Mouse (Mus musculus): ENCODE data around the gene Opn4.

Gene Opn4

GRCm38 (mm10) chr14:34590743-34591675, 8.9 kb downstream of the Opn4 start:
- DNase-seq, result no peak

- DNase-seq, result no peak
Measured at GRCm38 (mm10) chr14:34590017-34590570, 9.8 kb downstream of the Opn4 start.

- no peak for DNase-seq
Measured at GRCm38 (mm10) chr14:34589185-34589713, 10.7 kb downstream of the Opn4 start.

- no peak for DNase-seq
Measured at GRCm38 (mm10) chr14:34588498-34588897, 11.4 kb downstream of the Opn4 start, which contains the start of gene Ldb3. Gene Ldb3, minus strand, starts transcription at chr14:34588682.

DNA sequence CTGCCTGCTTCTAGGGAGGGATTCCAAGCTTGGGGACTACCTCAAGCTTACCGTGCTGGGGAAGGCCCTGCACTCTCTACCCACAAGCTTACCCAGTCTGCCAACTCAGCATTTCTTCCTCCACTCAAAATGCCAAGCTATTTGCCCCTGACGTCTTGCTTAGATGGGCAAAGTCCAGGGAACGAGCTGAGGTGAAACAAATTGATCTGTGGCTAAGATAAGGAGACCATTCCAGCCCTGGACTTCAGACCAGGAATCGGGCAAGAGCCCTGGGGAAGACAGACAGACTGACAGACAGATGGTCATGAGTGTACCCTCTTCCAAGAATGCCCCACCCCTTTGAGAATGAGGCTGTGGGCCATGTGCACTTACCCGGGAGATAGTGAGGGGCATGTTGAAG, 11.9 kb downstream of the Opn4 start:
- DNase-seq, result no peak

- no peak for DNase-seq
Measured at GRCm38 (mm10) chr14:34586871-34587270, 13.1 kb downstream of the Opn4 start.

GRCm38 (mm10) chr14:34585358-34586105, 14.4 kb downstream of the Opn4 start:
- DNase-seq, result no peak

GRCm38 (mm10) chr14:34582740-34583427, 17.1 kb downstream of the Opn4 start:
- no peak for DNase-seq

- DNase-seq, result no peak
Measured at GRCm38 (mm10) chr14:34576858-34577257, 23.1 kb downstream of the Opn4 start.

DNA sequence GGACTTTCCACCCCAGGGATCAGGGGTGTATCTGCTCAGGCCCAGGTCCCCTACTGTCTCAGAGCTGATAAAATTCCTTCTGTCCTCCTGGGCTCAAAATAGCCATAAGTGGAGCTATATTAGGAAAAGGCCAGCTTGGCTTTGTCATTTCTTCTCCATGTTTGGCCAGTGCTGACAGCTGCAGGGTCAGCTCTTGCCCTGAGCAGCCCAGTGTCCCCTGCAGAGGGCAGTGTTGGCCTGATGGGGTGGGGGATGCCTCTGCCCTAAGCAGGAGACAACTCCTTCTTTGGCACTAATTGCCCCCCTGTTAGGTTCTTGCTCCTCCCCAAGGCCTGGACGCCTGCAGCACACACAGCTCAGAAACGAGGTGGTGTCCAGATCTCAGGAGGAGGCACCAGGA, 25.9 kb downstream of the Opn4 start:
- no peak for DNase-seq

DNA sequence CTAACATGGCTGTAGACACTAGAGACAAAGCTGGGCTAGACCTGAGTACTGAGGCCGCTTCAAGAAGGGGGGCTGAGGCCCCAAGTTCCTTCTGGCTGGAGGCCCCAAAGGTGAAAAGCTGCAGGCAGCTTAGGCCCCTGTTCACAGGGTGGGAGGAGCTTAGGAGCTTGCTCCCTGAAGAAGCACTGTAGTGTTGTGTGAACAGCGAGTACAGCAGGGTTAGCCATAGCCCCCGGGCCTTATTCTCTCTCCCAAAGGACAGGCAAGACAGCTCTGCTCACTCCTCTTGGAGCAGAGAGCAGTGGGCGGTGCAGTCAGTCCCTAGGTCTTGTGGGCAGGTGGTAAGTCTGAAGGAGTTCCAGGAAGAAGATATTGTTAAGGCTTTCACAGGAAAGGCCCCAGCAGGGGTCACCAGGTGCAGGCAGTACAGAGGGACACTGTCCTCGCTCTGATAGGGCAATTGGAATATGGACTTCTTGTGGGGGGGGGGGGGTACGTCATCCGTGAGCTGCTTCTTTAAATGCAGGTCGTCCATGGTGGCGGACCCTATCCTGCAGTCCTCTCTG, 26.5 kb downstream of the Opn4 start:
- no peak for DNase-seq

GRCm38 (mm10) chr14:34571610-34572387, 28.1 kb downstream of the Opn4 start:
- no peak for DNase-seq

GRCm38 (mm10) chr14:34570903-34571302, 29.0 kb downstream of the Opn4 start:
- no peak for DNase-seq

DNA sequence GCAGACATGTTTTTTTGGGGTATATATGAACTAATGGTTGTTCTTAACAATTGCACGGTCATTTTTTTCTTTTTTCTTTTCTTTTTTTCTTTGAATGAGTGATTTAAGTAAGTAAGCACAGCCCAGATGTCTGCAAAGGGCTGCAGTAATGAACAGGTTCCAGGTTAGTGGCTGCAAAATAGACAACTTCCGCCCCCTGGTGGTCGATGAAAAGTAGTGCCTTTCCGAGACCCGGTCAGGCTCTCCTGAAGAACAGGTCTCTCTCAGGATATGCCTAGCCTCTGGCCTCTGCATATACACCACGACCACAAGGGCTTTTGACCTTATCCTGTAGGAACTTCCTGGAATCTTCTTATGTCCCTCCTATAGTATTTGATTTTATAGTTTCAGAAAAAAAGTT, 29.6 kb downstream of the Opn4 start:
- peak; percentile 83 for DNase-seq

GRCm38 (mm10) chr14:34569534-34570194, 30.3 kb downstream of the Opn4 start:
- DNase-seq, result no peak

DNA sequence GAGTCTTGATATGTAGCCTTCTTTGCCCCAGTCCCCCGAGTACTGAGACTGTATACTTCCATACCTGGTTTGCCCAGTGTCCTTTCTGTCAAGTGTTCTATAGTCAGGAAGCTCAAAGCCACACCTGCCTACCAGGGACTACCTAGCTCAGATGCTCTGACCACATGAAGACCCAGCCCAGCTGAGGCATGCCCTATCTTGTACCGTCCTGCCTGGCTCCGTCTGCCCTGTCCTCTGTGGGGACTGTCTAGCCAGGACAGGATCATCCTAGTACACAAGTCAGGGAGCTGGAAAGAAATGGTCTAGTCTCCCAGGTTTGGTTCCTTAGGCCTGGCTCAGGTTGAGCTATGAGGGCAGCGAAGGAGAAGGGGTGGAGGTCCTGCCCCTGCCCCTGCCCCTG, 31.3 kb downstream of the Opn4 start:
- DNase-seq, result no peak

- no peak for DNase-seq
Measured at GRCm38 (mm10) chr14:34567697-34568096, 32.2 kb downstream of the Opn4 start.

GRCm38 (mm10) chr14:34566530-34566929, 33.4 kb downstream of the Opn4 start:
- DNase-seq, result no peak

DNA sequence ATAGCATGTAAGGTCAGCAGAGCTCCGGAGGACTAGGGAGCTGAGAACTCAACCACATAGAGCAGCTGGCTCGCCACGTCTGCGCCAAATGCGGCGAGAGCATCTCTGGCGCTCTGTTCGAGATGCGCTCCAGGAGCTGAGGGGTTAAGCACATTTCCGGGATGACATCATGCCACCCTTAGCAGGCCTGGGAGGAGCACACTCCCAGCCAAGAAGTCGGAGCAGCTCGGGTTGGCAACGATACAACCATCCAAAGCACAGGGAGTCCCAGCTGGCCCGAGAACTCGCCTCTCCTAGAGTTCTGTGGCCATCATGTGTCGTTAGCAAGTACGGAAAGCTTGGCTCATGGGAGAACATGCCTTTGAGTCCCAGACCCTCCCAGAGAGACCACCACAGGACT, 34.2 kb downstream of the Opn4 start:
- no peak for DNase-seq

- DNase-seq, result no peak
Measured at GRCm38 (mm10) chr14:34564646-34565045, 35.3 kb downstream of the Opn4 start.

DNA sequence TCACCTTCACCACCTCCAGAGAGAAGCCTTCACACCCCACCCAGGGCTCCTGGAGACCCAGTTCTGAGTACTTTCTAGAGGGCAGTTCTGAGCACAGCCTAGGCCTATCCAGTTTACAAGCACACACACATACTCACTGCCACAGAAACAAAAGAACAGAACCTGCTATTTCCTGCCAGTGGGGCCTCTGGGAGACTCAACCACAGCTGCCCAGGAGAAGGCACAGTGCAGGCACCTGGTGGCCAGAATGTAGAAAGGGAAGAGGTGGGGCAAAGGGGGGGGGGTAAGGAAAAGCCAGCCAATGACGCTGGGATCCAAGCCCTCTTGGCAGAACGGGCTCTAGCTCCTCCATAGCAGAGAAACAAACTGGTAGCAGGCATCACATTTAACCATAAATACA, 37.5 kb downstream of the Opn4 start:
- no peak for DNase-seq

Measured in right cerebral cortex, postnatal 14 days (tissue).